Mouse (Mus musculus): ENCODE measurements around the gene Steap3. TPM values are rescaled to one million over a fixed set of nuclear protein-coding genes. Genes with fewer than 3 reads are reported as not detected.

Steap3 gene
- polyA plus RNA-seq, 1 experiment from 2014 or later = 19.9 TPM

- Histone ChIP-seq H3K27ac (ENCODE audit: low read length) (no peak overlapping the region), H3K27me3 (ENCODE audit: control insufficient read depth, insufficient read depth, low read length) (no peaks in the 10 kb centered on the region), H3K9me3 (replicated peaks; ENCODE audit: control insufficient read depth, low read length) (no peaks in the 10 kb centered on the region), H3K4me3 (ENCODE audit: low read length) (no peak overlapping the region), H3K4me2 (ENCODE audit: low read depth, low read length) (no peak overlapping the region), H3K9ac (ENCODE audit: low read length) (no peak overlapping the region), H3K4me1 (ENCODE audit: control insufficient read depth, insufficient read depth, low read length) (no peaks in the 10 kb centered on the region), H3K36me3 (ENCODE audit: control insufficient read depth, insufficient read depth) (no peaks in the 10 kb centered on the region)
- ATAC-seq (replicated peaks; ENCODE audit: extremely low read depth, insufficient read depth, low FRiP score) = no peak
- 77% methylated on average over 10 of the region's 10 CpGs for WGBS
Measured at GRCm38 (mm10) chr1:120229723-120230471, 42.6 kb downstream of the Steap3 start.

- WGBS = 64% methylated on average over 4 of the region's 4 CpGs
- Histone ChIP-seq H3K4me2 (ENCODE audit: low read depth, low read length) (no peak overlapping the region), H3K9ac (ENCODE audit: low read length) (no peak overlapping the region), H3K36me3 (ENCODE audit: control insufficient read depth, insufficient read depth) (no peaks in the 10 kb centered on the region), H3K9me3 (replicated peaks; ENCODE audit: control insufficient read depth, low read length) (no peaks in the 10 kb centered on the region), H3K4me1 (ENCODE audit: control insufficient read depth, insufficient read depth, low read length) (no peaks in the 10 kb centered on the region), H3K27me3 (ENCODE audit: control insufficient read depth, insufficient read depth, low read length) (no peaks in the 10 kb centered on the region), H3K27ac (ENCODE audit: low read length) (no peak overlapping the region), H3K4me3 (ENCODE audit: low read length) (no peak overlapping the region)
- no peak for ATAC-seq (replicated peaks; ENCODE audit: extremely low read depth, insufficient read depth, low FRiP score)
Measured at GRCm38 (mm10) chr1:120223613-120224012, 48.9 kb downstream of the Steap3 start.

- H3K4me1 ChIP-seq (ENCODE audit: control insufficient read depth, insufficient read depth, low read length) = no peaks in the 10 kb centered on the region
- ATAC-seq (replicated peaks; ENCODE audit: extremely low read depth, insufficient read depth, low FRiP score) = no peak
Measured at GRCm38 (mm10) chr1:120221285-120221684, 51.2 kb downstream of the Steap3 start.

GRCm38 (mm10) chr1:120220841-120221240 lies 51.7 kb downstream of the Steap3 start:
- no peak for ATAC-seq (replicated peaks; ENCODE audit: extremely low read depth, insufficient read depth, low FRiP score)
- H3K4me3 ChIP-seq (ENCODE audit: low read length) = no peak overlapping the region
- H3K9me3 ChIP-seq (replicated peaks; ENCODE audit: control insufficient read depth, low read length) = no peaks in the 10 kb centered on the region
- H3K36me3 ChIP-seq (ENCODE audit: control insufficient read depth, insufficient read depth) = no peaks in the 10 kb centered on the region
- H3K27me3 ChIP-seq (ENCODE audit: control insufficient read depth, insufficient read depth, low read length) = no peaks in the 10 kb centered on the region
- H3K27ac ChIP-seq (ENCODE audit: low read length) = no peak overlapping the region
- H3K4me2 ChIP-seq (ENCODE audit: low read depth, low read length) = no peak overlapping the region
- H3K9ac ChIP-seq (ENCODE audit: low read length) = no peak overlapping the region
- WGBS = 58% methylated on average over 6 of the region's 6 CpGs
- no peaks in the 10 kb centered on the region for H3K4me1 ChIP-seq (ENCODE audit: control insufficient read depth, insufficient read depth, low read length)

More at GRCm38 (mm10) chr1:120221285-120221684, 51.2 kb downstream of the Steap3 start:
- H3K36me3 ChIP-seq (ENCODE audit: control insufficient read depth, insufficient read depth) = no peaks in the 10 kb centered on the region
- no peaks in the 10 kb centered on the region for H3K27me3 ChIP-seq (ENCODE audit: control insufficient read depth, insufficient read depth, low read length)
- WGBS = 42% methylated on average over 2 of the region's 2 CpGs
- H3K4me2 ChIP-seq (ENCODE audit: low read depth, low read length) = no peak overlapping the region
- H3K9me3 ChIP-seq (replicated peaks; ENCODE audit: control insufficient read depth, low read length) = no peaks in the 10 kb centered on the region
- no peak overlapping the region for H3K27ac ChIP-seq (ENCODE audit: low read length)
- H3K9ac ChIP-seq (ENCODE audit: low read length) = no peak overlapping the region
- no peak overlapping the region for H3K4me3 ChIP-seq (ENCODE audit: low read length)

- no peak overlapping the region for H3K4me2 ChIP-seq (ENCODE audit: low read depth, low read length)
- ATAC-seq (replicated peaks; ENCODE audit: extremely low read depth, insufficient read depth, low FRiP score) = no peak
Measured at GRCm38 (mm10) chr1:120208502-120209230, 63.8 kb downstream of the Steap3 start.

GRCm38 (mm10) chr1:120207568-120207967 lies 64.9 kb downstream of the Steap3 start:
- Histone ChIP-seq H3K4me3 (ENCODE audit: low read length) (no peak overlapping the region), H3K4me1 (ENCODE audit: control insufficient read depth, insufficient read depth, low read length) (no peaks in the 10 kb centered on the region), H3K9me3 (replicated peaks; ENCODE audit: control insufficient read depth, low read length) (no peaks in the 10 kb centered on the region), H3K27me3 (ENCODE audit: control insufficient read depth, insufficient read depth, low read length) (no peaks in the 10 kb centered on the region), H3K4me2 (ENCODE audit: low read depth, low read length) (no peak overlapping the region), H3K9ac (ENCODE audit: low read length) (no peak overlapping the region), H3K36me3 (ENCODE audit: control insufficient read depth, insufficient read depth) (no peaks in the 10 kb centered on the region), H3K27ac (ENCODE audit: low read length) (no peak overlapping the region)
- ATAC-seq (replicated peaks; ENCODE audit: extremely low read depth, insufficient read depth, low FRiP score) = no peak
- 51% methylated on average over 6 of the region's 6 CpGs for WGBS

More at GRCm38 (mm10) chr1:120208502-120209230, 63.8 kb downstream of the Steap3 start:
- Histone ChIP-seq H3K9ac (ENCODE audit: low read length) (no peak overlapping the region), H3K9me3 (replicated peaks; ENCODE audit: control insufficient read depth, low read length) (no peaks in the 10 kb centered on the region), H3K36me3 (ENCODE audit: control insufficient read depth, insufficient read depth) (no peaks in the 10 kb centered on the region), H3K27me3 (ENCODE audit: control insufficient read depth, insufficient read depth, low read length) (no peaks in the 10 kb centered on the region), H3K4me1 (ENCODE audit: control insufficient read depth, insufficient read depth, low read length) (no peaks in the 10 kb centered on the region), H3K4me3 (ENCODE audit: low read length) (no peak overlapping the region), H3K27ac (ENCODE audit: low read length) (no peak overlapping the region)
- 76% methylated on average over 11 of the region's 11 CpGs for WGBS

- Histone ChIP-seq H3K4me1 (ENCODE audit: control insufficient read depth, insufficient read depth, low read length) (no peaks in the 10 kb centered on the region), H3K36me3 (ENCODE audit: control insufficient read depth, insufficient read depth) (no peaks in the 10 kb centered on the region), H3K9me3 (replicated peaks; ENCODE audit: control insufficient read depth, low read length) (no peaks in the 10 kb centered on the region), H3K4me2 (ENCODE audit: low read depth, low read length) (no peak overlapping the region), H3K27me3 (ENCODE audit: control insufficient read depth, insufficient read depth, low read length) (no peaks in the 10 kb centered on the region), H3K9ac (ENCODE audit: low read length) (no peak overlapping the region), H3K27ac (ENCODE audit: low read length) (no peak overlapping the region), H3K4me3 (ENCODE audit: low read length) (no peak overlapping the region)
- WGBS = 52% methylated on average over 1 of the region's 1 CpGs
- ATAC-seq (replicated peaks; ENCODE audit: extremely low read depth, insufficient read depth, low FRiP score) = no peak
Measured at GRCm38 (mm10) chr1:120204834-120205233, 67.7 kb downstream of the Steap3 start.

- Histone ChIP-seq H3K36me3 (ENCODE audit: control insufficient read depth, insufficient read depth) (no peaks in the 10 kb centered on the region), H3K4me2 (ENCODE audit: low read depth, low read length) (no peak overlapping the region), H3K27ac (ENCODE audit: low read length) (no peak overlapping the region), H3K9me3 (replicated peaks; ENCODE audit: control insufficient read depth, low read length) (no peaks in the 10 kb centered on the region), H3K4me3 (ENCODE audit: low read length) (no peak overlapping the region), H3K27me3 (ENCODE audit: control insufficient read depth, insufficient read depth, low read length) (no peaks in the 10 kb centered on the region), H3K4me1 (ENCODE audit: control insufficient read depth, insufficient read depth, low read length) (no peaks in the 10 kb centered on the region), H3K9ac (ENCODE audit: low read length) (no peak overlapping the region)
- WGBS = 68% methylated on average over 5 of the region's 5 CpGs
- ATAC-seq (replicated peaks; ENCODE audit: extremely low read depth, insufficient read depth, low FRiP score) = no peak
Measured at GRCm38 (mm10) chr1:120203836-120204235, 68.7 kb downstream of the Steap3 start.

- Histone ChIP-seq H3K27ac (ENCODE audit: low read length) (no peak overlapping the region), H3K27me3 (ENCODE audit: control insufficient read depth, insufficient read depth, low read length) (no peaks in the 10 kb centered on the region), H3K36me3 (ENCODE audit: control insufficient read depth, insufficient read depth) (no peaks in the 10 kb centered on the region), H3K9ac (ENCODE audit: low read length) (no peak overlapping the region), H3K4me3 (ENCODE audit: low read length) (no peak overlapping the region), H3K4me2 (ENCODE audit: low read depth, low read length) (no peak overlapping the region), H3K4me1 (ENCODE audit: control insufficient read depth, insufficient read depth, low read length) (no peaks in the 10 kb centered on the region), H3K9me3 (replicated peaks; ENCODE audit: control insufficient read depth, low read length) (no peaks in the 10 kb centered on the region)
- no peak for ATAC-seq (replicated peaks; ENCODE audit: extremely low read depth, insufficient read depth, low FRiP score)
- WGBS = 54% methylated on average over 3 of the region's 3 CpGs
Measured at GRCm38 (mm10) chr1:120202542-120202941, 70.0 kb downstream of the Steap3 start.

Data from heart, embryonic 16.5 days (tissue).